Mouse (Mus musculus) heart, adult 2 months (tissue): ENCODE results near the gene Apobec2. TPM values are rescaled to one million over a fixed set of nuclear protein-coding genes. Genes with fewer than 3 reads are reported as not detected.

Experiments
- DNase-seq, 2 experiments: peaks; one replicate each; pipeline ENCODE4 v3.0.0; 2021
- H3K27ac ChIP-seq: fragments of 200-600 bp; 2 replicates; pipeline ENCODE4 v1.8.1; 2022
- H3K27me3 ChIP-seq: fragments of 200-500 bp; 2 replicates; pipeline ENCODE4 v1.6.1; 2012; ENCODE audit warnings: mild to moderate bottlenecking, low read length, inconsistent platforms, mixed read lengths; ENCODE audit not compliant: control insufficient read depth, insufficient read depth
- H3K36me3 ChIP-seq: fragments of 200-500 bp; 2 replicates; pipeline ENCODE4 v1.6.1; 2012; ENCODE audit warnings: low read length, inconsistent platforms; ENCODE audit not compliant: control insufficient read depth, insufficient read depth
- H3K4me1 ChIP-seq: fragments of 200-500 bp; 2 replicates; pipeline ENCODE4 v1.6.1; 2011; ENCODE audit warnings: low read length; ENCODE audit not compliant: control insufficient read depth, insufficient read depth
- H3K4me3 ChIP-seq: fragments of 200-600 bp; 2 replicates; pipeline ENCODE4 v1.8.1; 2022
- H3K79me2 ChIP-seq: fragments of 200-500 bp; replicated peaks from 2 replicates; pipeline ENCODE4 v1.6.1; 2012; ENCODE audit warnings: mild to moderate bottlenecking, inconsistent platforms, low read length, moderate library complexity, mixed read lengths; ENCODE audit not compliant: control insufficient read depth, insufficient read depth
- H3K9ac ChIP-seq: fragments of 200-500 bp; 2 replicates; pipeline ENCODE4 v1.6.1; 2012; ENCODE audit warnings: low read depth, mild to moderate bottlenecking, control low read depth, inconsistent platforms, low read length, mixed read lengths
- CTCF ChIP-seq: fragments of 200-600 bp; IDR thresholded peaks from 2 replicates; pipeline ENCODE4 v1.8.1; 2022; ENCODE audit warnings: antibody characterized with exemption, mild to moderate bottlenecking, moderate library complexity
- EP300 ChIP-seq: fragments of 200-500 bp; IDR thresholded peaks from 2 replicates; pipeline ENCODE4 v1.6.1; 2011; ENCODE audit warnings: low read depth, low read length, control low read depth; ENCODE audit not compliant: insufficient read depth
- POLR2A ChIP-seq: fragments of 200-500 bp; IDR thresholded peaks from 2 replicates; pipeline ENCODE4 v1.6.1; 2011; ENCODE audit warnings: mild to moderate bottlenecking, low read depth, low read length, control low read depth; ENCODE audit not compliant: insufficient read depth
- WGBS: fragments of 180-500 bp; shearing (Covaris S2); methylation state at CpG from one replicate; pipeline ENCODE4 v1.1.7; 2018; 5-methylcytosine and 5-hydroxymethylcytosine counted together
- intact Hi-C: fragments of 180-260 bp; cut with DNase I; formaldehyde crosslinking; loops from one replicate; pipeline ENCODE4 v1.15.1; 2025
- polyA plus RNA-seq: library from polyadenylated mRNA; depleted of rRNA; stranded (reverse); fragments of >200 nt; gene quantifications from 2 replicates; pipeline ENCODE4 v1.2.3, GENCODE M21; 2012
- total RNA-seq, 2 experiments: library from RNA; stranded (reverse); gene quantifications; 2 replicates each; pipeline ENCODE4 v1.2.3; 2021

Gene Apobec2
- total and polyA plus RNA-seq, 3 experiments, result 150 to 256 (median 222) TPM

GRCm38 (mm10) chr17:48454190-48454589 lies 21.5 kb upstream of the Apobec2 start:
- H3K4me3 ChIP-seq, result no peak overlapping the region
- 57% methylated on average over 7 of the region's 7 CpGs for WGBS
- intact Hi-C loops, result loop anchor here (5.0 kb wide), 1 partner anchor 37 kb away; no protein-coding TSS in a partner anchor
- no peaks in the 10 kb centered on the region for H3K36me3 ChIP-seq
- no peak overlapping the region for H3K27ac ChIP-seq
- no peak overlapping the region for H3K9ac ChIP-seq
- no peaks in the 10 kb centered on the region for H3K79me2 ChIP-seq
- no peaks in the 10 kb centered on the region for H3K4me1 ChIP-seq
- no peaks in the 10 kb centered on the region for H3K27me3 ChIP-seq
- DNase-seq, result no peak
- TF ChIP-seq POLR2A, result no peak
- TF ChIP-seq CTCF, result no peak
- no peak for TF ChIP-seq EP300

- WGBS, result 87% methylated on average over 7 of the region's 7 CpGs
- Histone ChIP-seq H3K27ac (no peak overlapping the region), H3K36me3 (no peaks in the 10 kb centered on the region), H3K27me3 (no peaks in the 10 kb centered on the region), H3K79me2 (no peaks in the 10 kb centered on the region), H3K4me1 (no peaks in the 10 kb centered on the region), H3K4me3 (no peak overlapping the region), H3K9ac (no peak overlapping the region)
- TF ChIP-seq EP300 (no peak), CTCF (peak; percentile 45), POLR2A (no peak)
- intact Hi-C loops, result loop anchor here (5.0 kb wide), 1 partner anchor 36 kb away; no protein-coding TSS in a partner anchor
- DNase-seq, result no peak
Observed at GRCm38 (mm10) chr17:48453489-48453888, 20.8 kb upstream of the Apobec2 start.

- H3K4me3 ChIP-seq, result no peak overlapping the region
- no peaks in the 10 kb centered on the region for H3K36me3 ChIP-seq
- no peaks in the 10 kb centered on the region for H3K79me2 ChIP-seq
- no peaks in the 10 kb centered on the region for H3K4me1 ChIP-seq
- 52% methylated on average over 9 of the region's 9 CpGs for WGBS
- no peak overlapping the region for H3K27ac ChIP-seq
- H3K9ac ChIP-seq, result no peak overlapping the region
- DNase-seq, result no peak
- TF ChIP-seq EP300, result no peak
- no peak for TF ChIP-seq CTCF
- no peak for TF ChIP-seq POLR2A
- no peaks in the 10 kb centered on the region for H3K27me3 ChIP-seq
- intact Hi-C loops, result loop anchor here (5.0 kb wide), 1 partner anchor 35 kb away; no protein-coding TSS in a partner anchor
Observed at GRCm38 (mm10) chr17:48451753-48452444, 19.2 kb upstream of the Apobec2 start.

- intact Hi-C loops, result loop anchor here (5.0 kb wide), 1 partner anchor 34 kb away; no protein-coding TSS in a partner anchor
- Histone ChIP-seq H3K27ac (no peak within 1 kb of the TSS), H3K27me3 (no peaks in the 10 kb centered on the region), H3K9ac (no peak within 1 kb of the TSS), H3K4me3 (no peak within 1 kb of the TSS), H3K79me2 (no peaks in the 10 kb centered on the region), H3K4me1 (no peaks in the 10 kb centered on the region), H3K36me3 (no peaks in the 10 kb centered on the region)
- TF ChIP-seq EP300, result no peak
- TF ChIP-seq POLR2A, result no peak
- TF ChIP-seq CTCF, result no peak
- no peak for DNase-seq
- 67% methylated on average over 7 of the region's 7 CpGs for WGBS
Observed at GRCm38 (mm10) chr17:48451353-48451675, 18.6 kb upstream of the Apobec2 start, which contains the start of gene Tspo2. TSS of gene Tspo2 (minus strand) at chr17:48451522.

GRCm38 (mm10) chr17:48450666-48451352 lies 18.1 kb upstream of the Apobec2 start:
- H3K27ac ChIP-seq, result no peak overlapping the region
- intact Hi-C loops, result loop anchor here (5.0 kb wide), 1 partner anchor 34 kb away; no protein-coding TSS in a partner anchor
- no peak overlapping the region for H3K9ac ChIP-seq
- TF ChIP-seq EP300 (no peak), CTCF (no peak), POLR2A (no peak)
- no peaks in the 10 kb centered on the region for H3K27me3 ChIP-seq
- H3K79me2 ChIP-seq, result no peaks in the 10 kb centered on the region
- no peaks in the 10 kb centered on the region for H3K4me1 ChIP-seq
- 84% methylated on average over 13 of the region's 13 CpGs for WGBS
- H3K36me3 ChIP-seq, result no peaks in the 10 kb centered on the region
- no peak for DNase-seq
- H3K4me3 ChIP-seq, result no peak overlapping the region

- H3K4me3 ChIP-seq, result no peak overlapping the region
- no peaks in the 10 kb centered on the region for H3K4me1 ChIP-seq
- no peak overlapping the region for H3K27ac ChIP-seq
- WGBS, result 67% methylated on average over 8 of the region's 8 CpGs
- no peaks in the 10 kb centered on the region for H3K27me3 ChIP-seq
- H3K36me3 ChIP-seq, result no peaks in the 10 kb centered on the region
- TF ChIP-seq CTCF (no peak), POLR2A (no peak), EP300 (no peak)
- no peaks in the 10 kb centered on the region for H3K79me2 ChIP-seq
- no peak for DNase-seq
- intact Hi-C loops, result no loop called here
- no peak overlapping the region for H3K9ac ChIP-seq
Observed at GRCm38 (mm10) chr17:48447675-48448074, 14.9 kb upstream of the Apobec2 start.
